Mouse (Mus musculus) layer of hippocampus, adult 9-10 months (tissue): Measurements from ENCODE around the gene Podxl2.
A peak's percentile ranks its signal among the peaks of the same experiment; 100 is the strongest.

Experiments used
- DNase-seq: peaks from one replicate; pipeline ENCODE4 v3.0.0; 2022; ENCODE audit warnings: low spot score

Podxl2 gene

GRCm38 (mm10) chr6:88827395-88828205 lies 47.2 kb downstream of the Podxl2 start:
- no peak for DNase-seq

- DNase-seq: no peak
Measured at GRCm38 (mm10) chr6:88826965-88827364, 47.9 kb downstream of the Podxl2 start.

- DNase-seq: no peak
Measured at GRCm38 (mm10) chr6:88826545-88826944, 48.3 kb downstream of the Podxl2 start.

- no peak for DNase-seq
Measured at GRCm38 (mm10) chr6:88826088-88826487, 48.8 kb downstream of the Podxl2 start.

GRCm38 (mm10) chr6:88824183-88824582 lies 50.7 kb downstream of the Podxl2 start:
- DNase-seq: no peak

GRCm38 (mm10) chr6:88821901-88822300 lies 52.9 kb downstream of the Podxl2 start:
- DNase-seq: no peak

GRCm38 (mm10) chr6:88821294-88821693 lies 53.5 kb downstream of the Podxl2 start:
- DNase-seq: no peak

GRCm38 (mm10) chr6:88820853-88821252 lies 54.0 kb downstream of the Podxl2 start:
- no peak for DNase-seq

- DNase-seq: no peak
Measured at GRCm38 (mm10) chr6:88816913-88817312, 57.9 kb downstream of the Podxl2 start.

GRCm38 (mm10) chr6:88815489-88815888 lies 59.4 kb downstream of the Podxl2 start:
- no peak for DNase-seq

- no peak for DNase-seq
Measured at GRCm38 (mm10) chr6:88815036-88815435, 59.8 kb downstream of the Podxl2 start.

- no peak for DNase-seq
Measured at GRCm38 (mm10) chr6:88813832-88814231, 61.0 kb downstream of the Podxl2 start.

- DNase-seq: peak; percentile 65
Measured at GRCm38 (mm10) chr6:88812886-88813285, 62.0 kb downstream of the Podxl2 start.

GRCm38 (mm10) chr6:88811880-88812400 lies 62.9 kb downstream of the Podxl2 start:
- DNase-seq: no peak

- DNase-seq: no peak
Measured at GRCm38 (mm10) chr6:88811396-88811795, 63.4 kb downstream of the Podxl2 start.

GRCm38 (mm10) chr6:88810291-88810690 lies 64.6 kb downstream of the Podxl2 start:
- no peak for DNase-seq

- no peak for DNase-seq
Measured at GRCm38 (mm10) chr6:88809091-88810037, 65.5 kb downstream of the Podxl2 start.

- no peak for DNase-seq
Measured at GRCm38 (mm10) chr6:88804966-88805577, 69.8 kb downstream of the Podxl2 start.

- no peak for DNase-seq
Measured at GRCm38 (mm10) chr6:88803957-88804695, 70.7 kb downstream of the Podxl2 start.

GRCm38 (mm10) chr6:88803051-88803450 lies 71.8 kb downstream of the Podxl2 start:
- no peak for DNase-seq

GRCm38 (mm10) chr6:88800735-88801134 lies 74.1 kb downstream of the Podxl2 start:
- DNase-seq: no peak
